Mouse (Mus musculus) heart, embryonic 14.5 days (tissue): Measurements from ENCODE around the gene Ankdd1a. TPM values are rescaled to one million over a fixed set of nuclear protein-coding genes. Genes with fewer than 3 reads are reported as not detected.

Experiments
- ATAC-seq: fragments of 200-750 bp; cut with Nextera tagmentation; 2 replicates; pipeline ENCODE4 v1.8.0; 2017; ENCODE audit warnings: low read depth, moderate TSS enrichment; ENCODE audit not compliant: insufficient number of reproducible peaks, insufficient read depth, low FRiP score
- H3K27ac ChIP-seq, 2 experiments: fragments of 200-500 bp in 1 of 2; fragments of 300-500 bp in 1 of 2; sonication (generic) in 1 of 2; replicated peaks in 1 of 2; 2 replicates each; pipeline ENCODE4 v1.5.1; 2012 to 2014; ENCODE audit warnings: low read depth in 2 of 2, low read length in 2 of 2, control low read depth in 1 of 2, mild to moderate bottlenecking in 1 of 2, mixed read lengths in 1 of 2; ENCODE audit not compliant: control insufficient read depth in 1 of 2, insufficient read depth in 1 of 2
- H3K27me3 ChIP-seq: fragments of 300-500 bp; sonication (generic); 2 replicates; pipeline ENCODE4 v1.6.1; 2014; ENCODE audit warnings: mild to moderate bottlenecking, low read length, control low read depth; ENCODE audit not compliant: control insufficient read depth, insufficient read depth
- H3K36me3 ChIP-seq: fragments of 300-500 bp; sonication (generic); 2 replicates; pipeline ENCODE4 v1.6.1; 2014; ENCODE audit warnings: mild to moderate bottlenecking, control low read depth, low read length, mixed read lengths; ENCODE audit not compliant: control insufficient read depth, insufficient read depth
- H3K4me1 ChIP-seq, 2 experiments: fragments of 200-500 bp in 1 of 2; fragments of 300-500 bp in 1 of 2; sonication (generic) in 1 of 2; 2 replicates each; pipeline ENCODE4 v1.6.1; 2012 to 2014; ENCODE audit warnings: low read length in 2 of 2, control low read depth in 1 of 2, mixed read lengths in 1 of 2; ENCODE audit not compliant: control insufficient read depth in 2 of 2, insufficient read depth in 2 of 2
- H3K4me2 ChIP-seq: fragments of 300-500 bp; sonication (generic); 2 replicates; pipeline ENCODE4 v1.6.1; 2014; ENCODE audit warnings: mild to moderate bottlenecking, low read length
- H3K4me3 ChIP-seq, 2 experiments: fragments of 200-500 bp in 1 of 2; fragments of 300-500 bp in 1 of 2; sonication (generic) in 1 of 2; 2 replicates each; pipeline ENCODE4 v1.5.1; 2012 to 2014; ENCODE audit warnings: low read length in 2 of 2, mild to moderate bottlenecking in 2 of 2, control low read depth in 1 of 2, low read depth in 1 of 2, moderate library complexity in 1 of 2; ENCODE audit not compliant: control insufficient read depth in 1 of 2, insufficient read depth in 1 of 2
- H3K9ac ChIP-seq: fragments of 300-500 bp; sonication (generic); 2 replicates; pipeline ENCODE4 v1.6.1; 2014; ENCODE audit warnings: mild to moderate bottlenecking, low read length
- H3K9me3 ChIP-seq: fragments of 300-500 bp; sonication (generic); 2 replicates; pipeline ENCODE4 v1.6.1; 2016; ENCODE audit warnings: low read length, control low read depth; ENCODE audit not compliant: control insufficient read depth
- whole genome bisulfite sequencing: fragments of 180-500 bp; shearing (Covaris S2); extraction: QIAGEN DNeasy Blood & Tissue Kit; methylation state at CpG from one replicate; pipeline ENCODE4 v1.1.7; 2014; 5-methylcytosine and 5-hydroxymethylcytosine counted together
- polyA plus RNA-seq: library from polyadenylated mRNA; unstranded; fragments of >200 nt; fragmentation: Nextera tagmentation; extraction: Ambion mirVana; gene quantifications from 2 replicates; pipeline ENCODE4 v1.2.1, GENCODE M21; 2014

Ankdd1a gene
- polyA plus RNA-seq, 1 experiment from 2014 or later, result not detected

DNA sequence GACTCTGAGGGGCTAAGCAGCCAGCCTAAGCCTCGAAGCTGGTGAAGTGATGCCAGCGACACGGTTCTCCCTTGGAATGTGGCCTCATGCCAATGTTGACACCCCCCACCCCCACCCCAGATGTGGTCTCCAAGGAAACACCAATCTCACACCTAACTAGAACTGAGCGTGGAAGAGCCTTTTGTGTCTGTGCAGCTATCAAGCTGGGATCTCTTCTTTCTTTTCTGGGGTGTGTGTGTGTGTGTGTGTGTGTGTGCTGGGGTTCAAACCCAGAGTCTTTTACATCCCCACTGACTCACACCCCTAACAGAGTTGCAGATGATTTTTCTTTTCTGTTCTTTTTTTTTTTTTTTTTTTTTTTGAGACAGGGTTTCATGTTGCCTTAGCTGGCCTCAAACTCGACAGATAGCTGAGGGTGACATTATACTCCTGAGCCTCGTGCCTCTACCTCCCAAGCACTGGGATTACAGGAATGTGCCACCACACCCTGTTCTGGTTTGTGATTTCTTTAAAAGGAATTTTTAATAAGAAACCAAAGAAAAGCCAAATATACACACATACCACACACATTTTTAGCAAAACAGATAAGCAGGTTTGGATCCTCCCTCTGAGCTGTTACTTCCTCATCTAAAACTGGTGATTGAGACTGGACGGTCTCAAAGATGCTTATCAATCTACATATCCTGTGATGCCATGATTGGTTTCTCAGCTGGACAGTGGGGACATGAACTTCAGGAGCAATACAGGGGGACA lies 30.3 kb upstream of the Ankdd1a start:
- 20% methylated on average over 7 of the region's 7 CpGs for WGBS
- no peak for ATAC-seq
- H3K9ac ChIP-seq, result peak overlapping the region; percentile 54; the same call in 1 of the 2 replicates
- H3K4me1 ChIP-seq, result peaks cover 42 to 60% of the 10 kb centered on the region in 2 experiments
- H3K36me3 ChIP-seq, result peaks cover 14% of the 10 kb centered on the region
- no peak overlapping the region for H3K4me3 ChIP-seq
- H3K27ac ChIP-seq, result peak overlapping the region; percentile 82 to 94
- H3K4me2 ChIP-seq, result no peak overlapping the region
- H3K9me3 ChIP-seq, result no peaks in the 10 kb centered on the region
- no peaks in the 10 kb centered on the region for H3K27me3 ChIP-seq

GRCm38 (mm10) chr9:65549643-65550042 lies 29.6 kb upstream of the Ankdd1a start:
- Histone ChIP-seq H3K36me3 (peaks cover 12% of the 10 kb centered on the region; the same call in 1 of the 2 replicates), H3K4me2 (no peak overlapping the region), H3K4me1 (peaks cover 36 to 56% of the 10 kb centered on the region in 2 experiments), H3K27me3 (no peaks in the 10 kb centered on the region), H3K9ac (no peak overlapping the region), H3K9me3 (no peaks in the 10 kb centered on the region), H3K27ac (peak overlapping the region in 1 of 2 experiments; percentile 82; a peak in 1 of 4 replicates), H3K4me3 (no peak overlapping the region)
- WGBS, result 78% methylated on average over 5 of the region's 5 CpGs
- no peak for ATAC-seq

GRCm38 (mm10) chr9:65549139-65549538 lies 29.1 kb upstream of the Ankdd1a start:
- peaks cover 7% of the 10 kb centered on the region; the same call in 1 of the 2 replicates for H3K36me3 ChIP-seq
- no peak overlapping the region for H3K27ac ChIP-seq
- peaks cover 34 to 51% of the 10 kb centered on the region in 2 experiments for H3K4me1 ChIP-seq
- H3K27me3 ChIP-seq, result no peaks in the 10 kb centered on the region
- WGBS, result 85% methylated on average over 3 of the region's 3 CpGs
- no peak for ATAC-seq
- no peaks in the 10 kb centered on the region for H3K9me3 ChIP-seq
- no peak overlapping the region for H3K4me3 ChIP-seq
- H3K4me2 ChIP-seq, result no peak overlapping the region
- H3K9ac ChIP-seq, result no peak overlapping the region

- Histone ChIP-seq H3K4me3 (no peak overlapping the region), H3K27me3 (no peaks in the 10 kb centered on the region), H3K9me3 (no peaks in the 10 kb centered on the region), H3K9ac (no peak overlapping the region), H3K4me1 (peaks cover 34 to 52% of the 10 kb centered on the region in 2 experiments), H3K27ac (no peak overlapping the region), H3K36me3 (peaks cover 6% of the 10 kb centered on the region; the same call in 1 of the 2 replicates), H3K4me2 (no peak overlapping the region)
- no peak for ATAC-seq
- 75% methylated on average over 8 of the region's 8 CpGs for WGBS
Measured at GRCm38 (mm10) chr9:65548311-65548710, 28.3 kb upstream of the Ankdd1a start.

- no peak overlapping the region for H3K4me2 ChIP-seq
- no peaks in the 10 kb centered on the region for H3K27me3 ChIP-seq
- WGBS, result 61% methylated on average over 4 of the region's 4 CpGs
- H3K27ac ChIP-seq, result no peak overlapping the region
- peaks cover 34 to 55% of the 10 kb centered on the region in 2 experiments for H3K4me1 ChIP-seq
- no peaks in the 10 kb centered on the region for H3K9me3 ChIP-seq
- H3K9ac ChIP-seq, result no peak overlapping the region
- H3K4me3 ChIP-seq, result no peak overlapping the region
- H3K36me3 ChIP-seq, result peaks cover 6% of the 10 kb centered on the region; the same call in 1 of the 2 replicates
- ATAC-seq, result no peak
Measured at GRCm38 (mm10) chr9:65547844-65548243, 27.9 kb upstream of the Ankdd1a start.

- no peak for ATAC-seq
- WGBS, result 67% methylated on average over 5 of the region's 5 CpGs
- no peak overlapping the region for H3K4me3 ChIP-seq
- no peaks in the 10 kb centered on the region for H3K9me3 ChIP-seq
- H3K4me1 ChIP-seq, result peaks cover 34 to 59% of the 10 kb centered on the region in 2 experiments
- H3K9ac ChIP-seq, result no peak overlapping the region
- H3K4me2 ChIP-seq, result no peak overlapping the region
- H3K36me3 ChIP-seq, result peaks cover 3% of the 10 kb centered on the region; the same call in 1 of the 2 replicates
- peak overlapping the region in 1 of 2 experiments; percentile 45; a peak in 2 of 4 replicates for H3K27ac ChIP-seq
- no peaks in the 10 kb centered on the region for H3K27me3 ChIP-seq
Measured at GRCm38 (mm10) chr9:65547111-65547510, 27.1 kb upstream of the Ankdd1a start.

DNA sequence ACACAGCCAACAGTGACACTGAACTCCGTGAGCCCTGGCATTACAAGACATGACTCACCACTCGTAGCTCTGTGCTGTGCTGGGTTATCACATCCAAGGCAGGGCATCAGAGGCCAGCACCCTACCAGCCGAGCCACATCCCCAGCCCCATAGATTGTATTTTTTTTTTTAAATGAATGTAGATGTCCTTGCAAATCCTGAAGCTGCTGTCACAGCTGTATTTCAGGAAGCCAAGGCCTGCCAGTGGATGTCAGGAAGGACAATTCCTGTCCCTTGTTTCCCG lies 26.4 kb upstream of the Ankdd1a start:
- H3K4me3 ChIP-seq, result no peak overlapping the region
- H3K27ac ChIP-seq, result peak overlapping the region; percentile 29 to 45; a peak in 3 of 4 replicates
- WGBS, result 28% methylated on average over 4 of the region's 4 CpGs
- H3K9ac ChIP-seq, result no peak overlapping the region; the same call in 1 of the 2 replicates
- no peak overlapping the region for H3K4me2 ChIP-seq
- no peaks in the 10 kb centered on the region for H3K27me3 ChIP-seq
- no peaks in the 10 kb centered on the region for H3K9me3 ChIP-seq
- no peak for ATAC-seq
- H3K4me1 ChIP-seq, result peaks cover 37 to 63% of the 10 kb centered on the region in 2 experiments
- H3K36me3 ChIP-seq, result no peaks in the 10 kb centered on the region
